Mouse (Mus musculus) bone marrow macrophage, adult 2 months (primary cell): ENCODE results near the gene Olfr508.

Experiments
- CTCF ChIP-seq: IDR thresholded peaks from 2 replicates; pipeline ENCODE4 v1.5.1; 2012; ENCODE audit warnings: low read depth, mild to moderate bottlenecking, low read length, moderate library complexity
- POLR2A ChIP-seq: IDR thresholded peaks from 2 replicates; pipeline ENCODE4 v1.6.1; 2012; ENCODE audit warnings: mild to moderate bottlenecking, low read depth, low read length, borderline replicate concordance

GRCm38 (mm10) chr7:108610487-108610886 is 19.3 kb upstream of the Olfr508 start, which contains the start of gene Olfr506:
- no peak for TF ChIP-seq CTCF
- TF ChIP-seq POLR2A = no peak
